Mouse (Mus musculus) G1E-ER4 (cell line): ENCODE measurements around the gene Wdr46. TPM values are rescaled to one million over a fixed set of nuclear protein-coding genes. Genes with fewer than 3 reads are reported as not detected.
"Not testable (repeated sequence)": the region's sequence is repeated elsewhere in the genome, so short reads cannot be mapped to it uniquely, and the experiment has no call there.

Experiments
- GATA1 ChIP-seq: IDR thresholded peaks from one replicate; pipeline ENCODE4 v1.8.0; 2012; ENCODE audit warnings: low read length, inconsistent platforms
- polyA plus RNA-seq: library from polyadenylated mRNA; stranded (reverse); fragments of >175 nt; gene quantifications from 2 replicates; pipeline ENCODE4 v1.2.3, GENCODE M21; 2012

Gene Wdr46
- polyA plus RNA-seq = 165 and 186 TPM in 2 replicates

GRCm38 (mm10) chr17:33940206-33940805 lies at the start of gene Wdr46, which contains the start of gene Pfdn6:
Gene Wdr46 (plus strand): TSS chr17:33940660.
Gene Pfdn6 (minus strand): TSS chr17:33940343.
- no peak for TF ChIP-seq GATA1

DNA sequence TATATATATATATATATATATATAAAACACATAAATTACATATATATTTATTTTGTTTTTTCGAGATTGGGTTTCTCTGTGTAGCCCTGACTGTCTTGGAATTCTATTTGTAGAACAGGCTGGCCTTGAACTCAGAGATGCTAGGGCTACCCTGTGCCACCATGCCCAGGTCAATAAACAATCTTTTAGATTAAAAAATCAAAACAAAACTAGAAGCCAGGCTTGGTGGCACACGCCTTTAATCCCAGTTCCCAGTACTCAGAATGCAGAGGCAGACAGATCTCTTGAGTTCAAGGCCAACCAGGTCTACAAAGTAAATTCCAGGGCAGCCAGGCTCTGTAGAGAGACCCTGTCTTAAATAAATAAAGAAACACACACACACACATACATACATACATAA lies 49.1 kb upstream of the Wdr46 start:
- no peak for TF ChIP-seq GATA1

DNA sequence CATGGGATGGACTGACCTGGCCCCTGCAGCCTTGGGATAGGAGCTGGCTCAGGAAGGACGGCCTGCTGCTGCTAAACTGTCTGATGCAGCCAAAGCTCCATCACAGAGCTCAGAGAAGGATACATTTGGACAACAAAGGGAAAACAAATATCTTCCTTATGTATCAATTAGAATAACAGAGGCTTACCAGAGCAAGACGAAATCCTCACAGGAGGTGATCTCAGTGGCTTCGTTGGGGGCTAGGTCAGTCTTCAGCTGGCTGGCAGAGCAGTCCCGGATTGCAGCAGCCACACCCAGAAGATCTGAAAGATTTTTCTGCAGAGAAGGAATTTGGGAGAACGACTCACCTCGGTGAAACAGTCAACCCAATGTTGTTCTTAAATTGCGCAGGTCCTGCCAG lies 48.0 kb upstream of the Wdr46 start:
- TF ChIP-seq GATA1 = no peak

DNA sequence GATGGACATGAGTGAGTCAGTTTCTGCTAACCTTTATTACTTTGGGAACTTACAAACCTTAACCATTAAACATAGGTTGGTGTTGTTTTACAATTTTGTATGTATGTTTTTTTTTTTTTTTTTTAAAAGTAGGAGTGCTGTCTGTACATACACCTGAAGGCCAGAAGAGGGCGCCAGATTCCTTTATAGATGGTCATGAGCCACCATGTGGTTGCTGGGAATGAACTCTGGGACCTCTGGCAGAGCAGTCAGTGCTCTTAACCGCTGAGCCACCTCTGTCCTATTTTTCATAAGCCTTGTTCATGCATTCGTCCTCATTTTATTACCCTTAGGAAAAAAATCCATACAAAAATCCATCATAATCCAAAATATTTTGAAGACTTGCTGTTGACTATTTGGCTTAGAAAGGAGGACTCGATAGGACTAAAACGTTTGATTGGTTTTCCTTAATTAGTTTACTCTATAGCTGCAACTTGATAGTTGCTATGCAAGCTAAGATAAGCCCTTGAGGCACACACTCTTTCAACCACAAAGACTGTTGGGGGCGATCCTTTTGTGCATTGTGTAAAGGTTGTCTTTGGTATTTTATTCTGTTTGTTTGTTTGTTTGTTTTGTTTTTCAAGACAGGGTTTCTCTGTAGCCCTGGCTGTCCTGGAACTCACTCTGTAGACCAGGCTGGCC lies 43.2 kb upstream of the Wdr46 start:
- no peak for TF ChIP-seq GATA1

DNA sequence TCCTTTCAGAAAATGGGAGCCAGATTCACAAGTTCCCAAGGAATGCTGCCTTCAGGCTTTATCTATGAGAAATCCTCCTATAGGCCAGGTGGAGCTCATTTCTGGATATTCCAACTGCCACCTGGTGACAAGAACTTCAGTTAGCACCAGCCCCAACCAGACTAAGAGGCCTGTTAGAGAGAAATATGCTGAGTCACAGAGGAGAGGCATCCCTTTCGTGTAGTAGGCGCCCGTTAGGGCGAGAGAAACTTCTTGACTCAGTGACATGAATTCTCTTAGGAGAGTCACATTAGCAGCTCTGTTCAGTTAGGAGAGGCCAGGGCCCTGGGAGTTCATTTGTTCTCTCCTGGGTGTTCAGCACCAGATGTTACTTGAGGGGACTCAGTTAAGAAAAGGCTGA lies 40.8 kb upstream of the Wdr46 start:
- no peak for TF ChIP-seq GATA1

- TF ChIP-seq GATA1 = no peak
These were observed 40.0 kb upstream of the Wdr46 start for GRCm38 (mm10) chr17:33900281-33900988.

DNA sequence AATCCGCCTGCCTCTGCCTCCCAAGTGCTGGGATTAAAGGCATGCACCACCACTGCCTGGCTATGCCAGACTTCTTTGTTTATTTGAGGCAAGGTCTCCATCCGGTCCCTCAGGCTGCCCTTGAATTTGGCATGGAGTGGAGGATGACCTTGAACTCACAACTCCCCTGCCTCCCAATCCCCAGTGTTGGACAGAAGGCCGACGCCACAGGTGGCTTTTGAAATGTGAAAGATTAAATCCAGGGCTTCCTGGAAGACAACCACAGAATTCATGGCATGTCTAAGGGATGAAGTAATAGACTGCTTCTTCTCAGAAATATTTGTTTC lies 39.5 kb upstream of the Wdr46 start:
- no peak for TF ChIP-seq GATA1

DNA sequence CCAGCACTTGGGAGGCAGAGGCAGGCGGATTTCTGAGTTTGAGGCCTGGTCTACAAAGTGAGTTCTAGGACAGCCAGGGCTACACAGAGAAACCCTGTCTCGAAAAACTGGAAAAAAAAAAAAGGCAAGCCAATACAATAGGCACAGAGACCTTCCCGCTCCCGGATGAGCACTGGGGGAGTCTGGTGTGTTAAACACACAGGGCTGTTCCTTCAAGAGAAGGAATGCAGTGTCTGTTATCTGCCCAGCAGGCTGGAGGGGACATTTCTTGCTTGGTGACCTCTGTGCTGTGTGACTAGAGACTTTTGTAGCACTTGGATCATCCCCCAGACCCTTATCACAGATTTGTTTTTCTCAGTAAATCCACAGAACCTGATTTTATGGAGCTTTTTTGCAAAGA lies 38.8 kb upstream of the Wdr46 start:
- no peak for TF ChIP-seq GATA1

GRCm38 (mm10) chr17:33902079-33902478 lies 38.4 kb upstream of the Wdr46 start:
- no peak for TF ChIP-seq GATA1

- TF ChIP-seq GATA1 = no peak
These were observed 38.0 kb upstream of the Wdr46 start for GRCm38 (mm10) chr17:33902491-33902890.

GRCm38 (mm10) chr17:33904835-33905234 lies 35.6 kb upstream of the Wdr46 start, which contains the start of gene Platr17:
Gene Platr17 (plus strand): TSS chr17:33905135.
- not testable (repeated sequence) for TF ChIP-seq GATA1

- no peak for TF ChIP-seq GATA1
These were observed 32.0 kb upstream of the Wdr46 start for GRCm38 (mm10) chr17:33908331-33909076.

- no peak for TF ChIP-seq GATA1
These were observed 31.2 kb upstream of the Wdr46 start, which contains the start of gene Daxx for GRCm38 (mm10) chr17:33909077-33909868. Gene Daxx (plus strand): TSS chr17:33909414.

GRCm38 (mm10) chr17:33909869-33910250 lies 30.6 kb upstream of the Wdr46 start:
- no peak for TF ChIP-seq GATA1
